ENCODE assay signal across 8 mouse cellular contexts in genomic region chrX:99141079-99141478, GRCm38 (mm10). TPM values are rescaled to one million over a fixed set of nuclear protein-coding genes. Genes with fewer than 3 reads are reported as not detected.
DNase-seq lines count a peak whose midpoint lies in the region; ATAC-seq lines count a peak whose summit lies in the region.

No protein-coding gene starts in this region.

- peak overlapping the region; percentile 66 for H3K4me3 ChIP-seq in hindbrain, embryonic 13.5 days
- no peak overlapping the region for H3K4me3 ChIP-seq in midbrain, embryonic 15.5 days
- H3K4me3 ChIP-seq in liver, embryonic 12.5 days, result no peak overlapping the region

- WGBS in hindbrain, embryonic 13.5 days, result 39% methylated on average over 8 of the region's 8 CpGs
- WGBS in midbrain, embryonic 15.5 days, result 39% methylated on average over 8 of the region's 8 CpGs
- 74% methylated on average over 8 of the region's 8 CpGs for WGBS in liver, embryonic 12.5 days (ENCODE audit: insufficient replicate concordance)

- no peaks in the 10 kb centered on the region for H3K9me3 ChIP-seq in hindbrain, embryonic 13.5 days
- no peaks in the 10 kb centered on the region for H3K9me3 ChIP-seq in midbrain, embryonic 15.5 days
- no peaks in the 10 kb centered on the region for H3K9me3 ChIP-seq in liver, embryonic 12.5 days (replicated peaks)

- peaks cover 7% of the 10 kb centered on the region; the same call in 1 of the 2 replicates for H3K27me3 ChIP-seq in hindbrain, embryonic 13.5 days
- no peaks in the 10 kb centered on the region for H3K27me3 ChIP-seq in midbrain, embryonic 15.5 days (replicated peaks)
- peaks cover 44% of the 10 kb centered on the region for H3K27me3 ChIP-seq in liver, embryonic 12.5 days (replicated peaks)

- peak overlapping the region; percentile 44; the same call in 1 of the 2 replicates for H3K27ac ChIP-seq in hindbrain, embryonic 13.5 days
- no peak overlapping the region for H3K27ac ChIP-seq in midbrain, embryonic 15.5 days
- H3K27ac ChIP-seq in liver, embryonic 12.5 days, result no peak overlapping the region

- peak overlapping the region; percentile 64 for H3K9ac ChIP-seq in hindbrain, embryonic 13.5 days
- no peak overlapping the region for H3K9ac ChIP-seq in midbrain, embryonic 15.5 days
- no peak overlapping the region for H3K9ac ChIP-seq in liver, embryonic 12.5 days

- no peak for ATAC-seq in hindbrain, embryonic 13.5 days (ENCODE audit: low FRiP score)
- ATAC-seq in midbrain, embryonic 15.5 days (replicated peaks), result no peak
- no peak for ATAC-seq in megakaryocyte progenitor cell, adult 5-6 weeks (replicated peaks; ENCODE audit: poor library complexity)
- ATAC-seq in liver, embryonic 12.5 days, result no peak

- H3K4me1 ChIP-seq in hindbrain, embryonic 13.5 days (replicated peaks), result peaks cover 57% of the 10 kb centered on the region
- H3K4me1 ChIP-seq in midbrain, embryonic 15.5 days, result peaks cover 31% of the 10 kb centered on the region
- 0 out of 2 replicates have a peak, but pooled peaks cover 22% of the 10 kb centered on the region for H3K4me1 ChIP-seq in liver, embryonic 12.5 days

- intact Hi-C loops in left cerebral cortex, postnatal 14 days (cut with DNase I), result no loop called here

- DNase-seq in right cerebral cortex, postnatal 25 days, result peak; percentile 55
- no peak for DNase-seq in right cerebral cortex, postnatal 4 days
- DNase-seq in left cerebral cortex, postnatal 14 days (ENCODE audit: low spot score in 2 of 2), result peak; percentile 27 to 46
- DNase-seq in cerebellum, adult 11-12 months, result no peak

- peaks cover 6% of the 10 kb centered on the region for H3K36me3 ChIP-seq in hindbrain, embryonic 13.5 days
- H3K36me3 ChIP-seq in midbrain, embryonic 15.5 days (replicated peaks), result no peaks in the 10 kb centered on the region
- H3K36me3 ChIP-seq in liver, embryonic 12.5 days, result no peaks in the 10 kb centered on the region

- peak overlapping the region; percentile 75 for H3K4me2 ChIP-seq in hindbrain, embryonic 13.5 days
- H3K4me2 ChIP-seq in midbrain, embryonic 15.5 days, result peak overlapping the region; percentile 69
- no peak overlapping the region for H3K4me2 ChIP-seq in liver, embryonic 12.5 days

RNA-seq across cellular contexts. Expression of gene Efnb1, which starts 5.1 kb away (rescaled TPM):
- polyA plus RNA-seq in hindbrain, embryonic 13.5 days (2015; fragmentation: Nextera tagmentation; extraction: Ambion mirVana), result 26.6 and 33.0 TPM in 2 replicates
- 10 to 100 TPM; 11.6 to 13.8 TPM for total RNA-seq in left cerebral cortex, postnatal 14 days (2021)
- polyA plus RNA-seq in midbrain, embryonic 15.5 days (2015; fragmentation: Nextera tagmentation; extraction: Ambion mirVana), result 25.6 and 31.9 TPM in 2 replicates
- 1.0 and 1.2 TPM in 2 replicates for total RNA-seq in megakaryocyte progenitor cell, adult 5-6 weeks (2015)
- total RNA-seq in megakaryocyte progenitor cell, adult 5-6 weeks (2017), result 0.98 and 1.00 TPM in 2 replicates
- polyA plus RNA-seq in liver, embryonic 12.5 days (2016; fragmentation: Nextera tagmentation; extraction: Ambion mirVana), result 9.7 and 10.4 TPM in 2 replicates

Comparison
In these comparisons a context has a peak if more than half of its experiments do, and no peak if none do; other contexts are left out.
1. DNase-seq: peak in right cerebral cortex, postnatal 25 days (single experiment) and left cerebral cortex, postnatal 14 days (2 of 2); none in right cerebral cortex, postnatal 4 days (single experiment) and cerebellum, adult 11-12 months (single experiment).